Mouse (Mus musculus) stomach, postnatal 0 days (tissue): ENCODE measurements around the gene Ercc6l.

Experiments
- CTCF ChIP-seq: IDR thresholded peaks from 2 replicates; pipeline ENCODE4 v1.5.1; 2016; ENCODE audit warnings: antibody characterized with exemption, low read depth, mild to moderate bottlenecking, moderate library complexity
- EP300 ChIP-seq: optimal IDR thresholded peaks from 2 replicates; pipeline ENCODE3; 2016; ENCODE audit warnings: antibody characterized with exemption

- TF ChIP-seq CTCF (no peak), EP300 (no peak)
Observed at GRCm38 (mm10) chrX:102160528-102160927, 3.6 kb upstream of the Ercc6l start.
